Mouse (Mus musculus) embryo, embryonic 11.5 days (tissue): ENCODE measurements around the gene Kctd2.
"Not testable (repeated sequence)": the region's sequence is repeated elsewhere in the genome, so short reads cannot be mapped to it uniquely, and the experiment has no call there.

Experiments
- DNase-seq: peaks from one replicate; pipeline ENCODE4 v3.0.0-alpha.2; 2012; ENCODE audit warnings: low read depth, low spot score

Gene Kctd2

DNA sequence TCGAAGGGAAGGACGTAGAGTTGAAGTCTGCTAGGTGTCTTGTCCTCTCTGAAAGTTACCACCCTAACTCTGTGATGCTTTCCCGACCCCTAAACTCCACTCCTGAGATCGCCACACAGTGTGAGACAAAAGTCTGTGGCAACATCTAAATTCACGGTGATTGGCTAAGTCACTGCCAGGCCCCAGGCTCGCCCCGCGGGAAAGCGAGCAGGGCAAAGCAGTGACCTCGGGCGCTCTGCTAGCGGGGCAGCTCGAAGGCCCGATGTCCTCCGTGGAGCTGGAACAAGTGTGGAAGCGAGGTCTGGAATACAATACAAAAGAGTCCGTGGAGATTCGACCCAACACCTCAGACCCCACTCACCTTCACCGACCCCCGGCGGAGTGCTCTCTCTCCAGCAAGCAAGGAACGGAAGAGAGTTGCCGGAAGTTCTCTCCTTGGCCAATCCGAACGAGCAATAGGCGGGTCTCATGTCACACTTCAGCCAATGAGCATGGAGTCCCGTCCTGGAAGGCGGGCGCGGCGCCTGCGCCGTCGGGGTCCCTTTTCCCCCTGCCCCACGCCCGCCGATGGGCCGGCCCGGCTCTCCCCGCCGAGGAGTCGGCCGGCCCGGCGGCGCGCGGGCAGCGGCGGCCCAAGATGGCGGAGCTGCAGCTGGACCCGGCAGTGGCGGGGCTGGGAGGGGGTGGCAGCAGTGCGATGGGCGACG, at the start of gene Kctd2, which contains the start of gene Atp5h:
Gene Kctd2 (plus strand): TSS at position 598 of the 707 bp plus-strand sequence.
Gene Atp5h (minus strand): TSS at position 432 of the 707 bp plus-strand sequence.
- DNase-seq = peak; percentile 94

DNA sequence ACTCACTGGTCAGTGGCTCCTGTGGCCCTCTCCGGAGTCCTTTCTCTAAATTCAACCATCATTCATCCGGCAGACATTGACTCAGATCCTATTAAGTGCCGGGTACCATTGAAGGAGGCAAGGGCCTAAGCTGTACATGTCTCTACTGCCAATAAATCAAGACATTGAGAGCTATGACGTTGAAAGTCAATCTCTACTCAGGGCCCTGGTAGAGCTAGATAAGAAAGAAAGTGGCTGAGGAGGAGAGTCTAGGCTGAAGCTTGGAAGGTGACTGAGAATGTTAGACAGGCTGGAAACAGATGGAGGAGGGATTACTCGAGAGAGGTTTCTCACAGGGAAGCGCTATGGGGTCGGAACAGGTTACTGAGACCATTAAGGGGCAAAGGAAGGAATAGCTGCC, 49.6 kb upstream of the Kctd2 start:
- DNase-seq = no peak

DNA sequence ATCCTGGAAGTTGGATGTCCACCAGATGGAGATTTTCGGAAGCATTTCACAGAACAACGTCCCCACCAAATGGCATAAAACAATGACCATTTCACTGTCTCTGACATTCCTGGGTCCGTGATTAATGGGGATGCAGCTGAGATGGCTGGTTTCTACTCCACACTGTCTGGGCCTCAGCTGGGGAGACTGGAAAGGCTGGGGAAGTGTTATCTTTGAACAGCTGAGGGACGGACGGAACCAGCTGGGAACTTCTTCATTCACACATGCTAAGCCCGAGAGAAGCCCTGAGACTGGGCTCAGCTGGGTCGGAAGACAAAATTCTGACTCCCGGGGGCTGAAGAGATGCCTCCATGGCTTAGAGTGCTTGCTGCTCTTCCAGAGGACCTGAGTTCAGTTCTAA, 48.6 kb upstream of the Kctd2 start:
- no peak for DNase-seq

GRCm38 (mm10) chr11:115372015-115372414, 47.9 kb upstream of the Kctd2 start:
- DNase-seq = no peak

DNA sequence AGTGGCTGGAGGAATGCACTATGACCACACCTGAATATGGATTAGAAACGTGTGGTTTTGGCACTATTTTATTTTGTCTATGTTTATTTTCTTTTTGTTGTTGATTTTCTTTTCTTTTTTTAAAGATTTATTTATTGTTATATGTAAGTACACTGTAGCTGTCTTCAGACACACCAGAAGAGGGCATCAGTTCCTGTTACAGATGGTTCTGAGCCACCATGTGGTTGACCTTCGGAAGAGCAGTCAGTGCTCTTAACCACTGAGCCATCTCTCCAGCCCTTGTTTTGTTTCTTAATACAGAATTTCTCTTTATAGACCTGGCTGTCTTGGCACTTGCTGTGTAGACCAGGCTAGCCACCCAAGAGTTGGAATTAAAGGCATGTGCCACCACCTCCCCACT, 47.2 kb upstream of the Kctd2 start:
- DNase-seq = no peak

DNA sequence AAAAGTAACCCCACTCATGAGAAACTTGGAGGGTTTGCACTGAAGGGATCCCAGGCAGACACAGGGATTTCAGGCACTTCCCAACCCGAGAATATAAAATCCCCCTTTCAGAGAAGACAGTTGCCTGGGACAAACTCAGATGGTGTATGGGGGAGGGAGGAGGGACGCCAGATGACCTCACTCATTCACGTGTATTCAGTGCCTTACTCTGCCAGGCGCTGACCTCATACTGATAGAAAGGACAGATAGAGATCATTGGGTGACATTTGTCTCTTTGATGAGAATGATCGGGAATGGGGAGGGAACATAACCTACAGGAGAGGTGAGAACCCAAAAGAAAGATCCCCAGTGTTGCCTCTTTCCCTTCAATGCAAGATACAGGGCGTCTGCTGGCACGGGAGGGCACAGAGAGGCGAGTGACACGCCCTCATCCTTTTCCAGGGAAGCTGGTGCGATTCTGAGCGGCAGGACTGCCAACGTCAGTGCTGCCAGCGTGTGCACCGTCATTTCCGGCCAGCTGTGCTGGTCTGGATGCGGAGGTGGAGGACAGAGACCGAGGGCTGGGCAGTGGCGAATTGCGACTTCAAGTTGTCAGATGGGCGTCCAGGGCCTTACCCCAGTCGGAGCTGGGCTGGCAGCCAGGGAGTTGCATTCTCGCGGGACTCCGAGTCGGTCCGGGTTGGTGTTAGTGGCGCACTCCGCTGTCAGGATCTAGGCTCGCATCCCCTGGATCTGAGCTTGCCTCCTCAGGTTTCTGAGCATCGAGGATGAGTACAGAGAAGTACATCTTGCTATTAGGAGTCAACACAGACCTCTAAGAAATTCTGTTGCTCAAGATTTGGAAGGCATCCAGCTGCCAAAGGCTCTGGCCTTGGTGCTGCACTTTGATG, 45.9 kb upstream of the Kctd2 start:
- no peak for DNase-seq

GRCm38 (mm10) chr11:115374695-115375425, 45.1 kb upstream of the Kctd2 start:
- no peak for DNase-seq

GRCm38 (mm10) chr11:115376722-115377121, 43.2 kb upstream of the Kctd2 start:
- DNase-seq = no peak

- no peak for DNase-seq
Observed at GRCm38 (mm10) chr11:115377254-115377653, 42.7 kb upstream of the Kctd2 start.

GRCm38 (mm10) chr11:115377854-115378253, 42.1 kb upstream of the Kctd2 start:
- DNase-seq = no peak

DNA sequence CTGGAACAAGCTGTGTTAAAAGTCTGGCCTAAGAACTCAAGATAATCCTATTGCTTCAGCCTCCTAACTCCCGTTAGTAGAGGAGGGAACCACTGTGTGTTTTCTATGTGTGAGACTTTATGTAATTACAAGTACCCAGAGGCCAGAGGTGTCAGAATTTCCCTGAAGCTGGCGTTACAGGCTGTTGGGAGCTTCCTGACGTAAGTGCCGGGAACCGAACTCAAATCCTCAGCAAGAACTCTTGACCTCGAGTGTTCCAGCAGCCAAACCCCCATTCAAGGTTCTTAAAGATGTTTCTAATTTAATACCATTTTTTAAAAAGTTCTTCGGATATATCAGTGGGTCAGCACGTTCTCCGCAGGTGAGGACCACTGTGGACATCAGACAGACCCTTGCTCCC, 38.7 kb upstream of the Kctd2 start:
- no peak for DNase-seq

DNA sequence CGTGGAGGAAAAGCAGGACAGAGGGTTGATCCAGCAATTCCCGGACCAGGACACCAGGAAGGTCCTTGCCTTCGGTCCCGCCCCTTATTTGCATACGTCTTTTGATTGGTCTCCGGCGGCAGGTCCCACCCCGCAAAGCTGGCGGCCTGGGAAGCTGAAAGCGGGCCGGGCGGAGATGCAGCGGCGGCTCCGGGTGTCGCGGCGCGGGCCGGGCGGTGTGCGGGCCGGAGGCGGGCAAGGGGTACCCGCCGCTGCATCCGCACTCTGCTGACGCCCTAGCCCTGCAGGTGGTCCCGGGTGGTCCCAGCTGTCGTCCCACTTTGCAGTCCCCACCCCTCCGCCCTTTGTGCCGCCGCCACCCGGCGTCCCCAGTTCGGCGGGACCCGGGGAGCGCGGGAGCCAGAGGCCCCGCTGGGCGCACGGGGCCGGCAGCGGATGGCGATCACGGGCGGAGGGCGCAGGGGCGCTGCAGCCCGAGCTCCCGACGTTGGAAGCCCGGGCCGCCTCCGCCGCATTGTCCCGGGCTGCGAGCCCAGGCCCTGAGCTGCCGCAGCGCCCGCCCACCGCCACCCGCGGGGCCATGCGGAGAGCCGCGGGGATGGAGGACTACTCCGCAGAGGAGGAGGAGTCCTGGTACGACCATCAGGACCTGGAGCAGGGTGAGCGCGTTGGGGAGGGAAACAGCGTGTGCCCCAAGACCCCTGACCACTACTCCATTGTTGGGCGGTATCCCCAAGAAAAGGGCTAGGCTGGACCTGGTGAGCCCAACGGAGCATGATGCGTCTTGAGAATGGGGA, 38.0 kb upstream of the Kctd2 start, which contains the start of gene Cdr2l:
Gene Cdr2l (plus strand): TSS at position 174 of the 797 bp plus-strand sequence.
- peak; percentile 85 for DNase-seq

- DNase-seq = no peak
Observed at GRCm38 (mm10) chr11:115382891-115383290, 37.0 kb upstream of the Kctd2 start.

DNA sequence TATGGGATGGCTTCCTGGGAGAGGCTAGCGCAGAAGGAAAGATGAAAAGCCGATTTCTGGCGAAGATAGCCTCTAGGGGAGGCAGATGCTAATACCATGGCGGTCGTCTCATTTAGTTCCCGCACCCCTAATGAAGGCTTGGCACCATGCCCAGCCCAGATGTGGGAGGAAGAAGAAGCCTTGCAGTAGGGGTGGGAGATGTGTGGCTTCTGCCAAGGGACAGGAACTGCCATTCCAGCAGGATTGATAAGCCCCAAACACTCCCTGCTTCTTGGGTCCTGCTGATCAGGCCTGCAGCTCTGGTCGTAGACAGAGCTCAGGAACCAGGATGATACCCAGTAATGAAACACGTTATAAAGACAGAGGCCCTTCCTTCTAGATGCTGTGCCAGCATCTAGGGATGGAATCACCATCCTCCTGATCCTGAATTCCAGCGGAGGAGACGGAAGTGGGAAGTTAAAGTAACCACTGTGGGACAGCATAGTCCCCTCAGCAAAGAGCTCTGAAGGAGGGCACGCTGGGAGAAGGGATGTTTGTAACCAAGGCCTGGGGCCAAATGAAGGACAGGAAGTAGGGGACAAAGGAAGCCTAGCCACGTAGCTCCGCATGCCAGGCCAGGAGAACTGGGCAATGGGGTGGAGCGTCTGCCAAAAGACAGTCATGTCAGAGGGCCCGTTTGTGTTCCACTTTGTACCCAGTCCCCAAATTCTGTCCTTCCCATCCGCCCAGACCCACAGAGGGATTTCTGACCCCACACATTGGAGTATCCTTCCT, 36.0 kb upstream of the Kctd2 start:
- DNase-seq = no peak

DNA sequence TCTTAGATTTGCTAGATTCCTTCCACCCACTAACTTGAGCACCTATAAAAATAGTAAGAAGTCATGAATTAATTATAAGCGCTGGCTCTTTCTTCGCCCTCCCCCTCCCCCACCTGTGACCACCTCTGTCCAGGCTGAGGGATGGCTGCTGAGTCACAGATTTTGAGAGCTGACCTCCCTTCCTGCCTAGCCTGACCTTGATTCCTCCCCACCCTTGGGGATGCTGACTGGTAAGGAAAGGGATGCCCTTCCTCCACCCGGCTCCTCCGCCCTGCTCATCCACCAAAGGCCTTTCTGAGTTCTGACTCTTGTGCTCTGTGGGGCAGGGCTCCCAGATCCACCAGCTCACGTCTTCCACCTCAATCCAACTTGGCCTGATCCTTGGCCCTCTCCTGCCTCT, 35.3 kb upstream of the Kctd2 start:
- no peak for DNase-seq

GRCm38 (mm10) chr11:115386859-115387258, 33.1 kb upstream of the Kctd2 start:
- DNase-seq = not testable (repeated sequence)

DNA sequence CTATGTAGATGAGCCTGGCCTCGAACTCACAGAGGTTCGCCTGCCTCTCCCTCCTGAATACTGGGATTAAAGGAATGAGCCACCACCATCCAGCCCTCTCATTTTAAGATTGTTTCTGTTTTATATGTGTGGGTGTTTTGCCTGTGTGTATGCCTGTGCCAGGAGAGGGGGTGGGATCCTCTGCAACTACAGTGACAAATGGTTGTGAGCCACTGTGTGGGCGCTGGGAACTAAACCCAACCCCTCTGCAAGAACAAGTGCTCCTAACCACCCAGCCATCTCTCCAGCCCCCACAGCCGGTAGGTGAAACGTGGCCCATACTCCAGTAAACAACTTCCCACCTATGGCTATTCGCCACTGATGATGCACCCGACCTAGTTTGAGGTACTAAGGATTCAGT, 28.6 kb upstream of the Kctd2 start:
- DNase-seq = no peak

DNA sequence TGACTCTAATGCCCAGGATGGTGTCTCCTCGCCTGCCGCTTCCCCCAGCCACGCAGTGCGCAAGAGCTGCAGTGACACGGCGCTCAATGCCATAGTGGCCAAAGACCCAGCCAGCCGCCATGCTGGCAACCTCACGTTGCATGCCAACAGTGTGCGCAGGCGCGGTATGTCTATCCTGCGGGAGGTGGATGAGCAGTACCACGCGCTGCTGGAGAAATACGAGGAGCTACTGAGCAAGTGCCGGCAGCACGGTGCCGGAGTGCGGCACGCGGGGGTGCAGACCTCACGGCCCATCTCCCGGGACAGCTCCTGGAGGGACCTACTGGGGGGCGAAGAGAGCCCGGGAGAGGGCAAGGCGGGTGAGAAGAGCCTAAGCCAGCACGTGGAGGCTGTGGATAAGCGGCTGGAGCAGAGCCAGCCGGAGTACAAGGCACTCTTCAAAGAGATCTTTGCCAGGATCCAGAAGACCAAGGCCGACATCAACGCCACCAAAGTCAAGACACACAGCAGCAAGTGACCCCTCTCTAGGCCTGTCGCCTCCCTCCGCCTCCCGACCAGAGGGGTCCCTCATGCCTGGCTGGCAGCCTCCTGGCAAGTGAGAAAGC, 26.1 kb upstream of the Kctd2 start:
- no peak for DNase-seq

DNA sequence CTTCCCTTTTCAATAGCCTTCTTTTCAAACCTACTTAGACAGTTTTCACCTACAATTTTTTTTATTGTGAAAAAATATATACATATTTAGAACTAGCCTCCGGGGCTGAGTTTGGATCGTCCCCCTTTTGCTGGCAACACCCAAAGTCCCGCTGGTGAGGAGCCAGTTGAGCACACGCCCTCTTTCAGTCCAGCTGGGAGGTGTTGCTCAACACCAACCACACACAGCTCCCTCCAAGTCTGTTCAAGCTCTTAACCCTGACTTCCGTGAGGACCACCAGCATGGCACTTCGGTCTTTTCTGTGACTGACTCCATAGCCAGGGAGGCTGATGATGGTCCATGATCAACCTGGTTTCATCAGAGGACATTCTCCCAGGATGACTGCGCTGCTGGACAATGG, 21.8 kb upstream of the Kctd2 start:
- no peak for DNase-seq

- no peak for DNase-seq
Observed at GRCm38 (mm10) chr11:115400126-115400525, 19.8 kb upstream of the Kctd2 start.
